Mouse (Mus musculus) cortical plate, adult 2 months (tissue): Measurements from ENCODE around the gene Appbp2. TPM values are rescaled to one million over a fixed set of nuclear protein-coding genes. Genes with fewer than 3 reads are reported as not detected.

ENCODE experiments used
- H3K27ac ChIP-seq: fragments of 200-500 bp; 2 replicates; pipeline ENCODE4 v1.5.1; 2012; ENCODE audit warnings: low read length, control low read depth, inconsistent platforms; ENCODE audit not compliant: insufficient read depth
- H3K4me1 ChIP-seq: fragments of 200-500 bp; 2 replicates; pipeline ENCODE4 v1.6.1; 2011; ENCODE audit warnings: low read length; ENCODE audit not compliant: control insufficient read depth, insufficient read depth
- H3K4me3 ChIP-seq: fragments of 200-500 bp; 2 replicates; pipeline ENCODE4 v1.5.1; 2011; ENCODE audit warnings: mild to moderate bottlenecking, low read length, control low read depth; ENCODE audit not compliant: insufficient read depth
- CTCF ChIP-seq: fragments of 200-500 bp; IDR thresholded peaks from 2 replicates; pipeline ENCODE4 v1.5.1; 2011; ENCODE audit warnings: mild to moderate bottlenecking, control low read depth, low read length; ENCODE audit not compliant: insufficient read depth; ENCODE audit errors: extremely low read depth
- POLR2A ChIP-seq: fragments of 200-500 bp; IDR thresholded peaks from 2 replicates; pipeline ENCODE4 v1.6.1; 2011; ENCODE audit warnings: mild to moderate bottlenecking, low read length, control low read depth; ENCODE audit not compliant: insufficient read depth; ENCODE audit errors: extremely low read depth
- polyA plus RNA-seq: library from polyadenylated mRNA; depleted of rRNA; stranded (reverse); fragments of >200 nt; gene quantifications from 2 replicates; pipeline ENCODE4 v1.2.3, GENCODE M21; 2012; rRNA removed

Appbp2 gene
- polyA plus RNA-seq, 1 experiment = 35.8 TPM

DNA sequence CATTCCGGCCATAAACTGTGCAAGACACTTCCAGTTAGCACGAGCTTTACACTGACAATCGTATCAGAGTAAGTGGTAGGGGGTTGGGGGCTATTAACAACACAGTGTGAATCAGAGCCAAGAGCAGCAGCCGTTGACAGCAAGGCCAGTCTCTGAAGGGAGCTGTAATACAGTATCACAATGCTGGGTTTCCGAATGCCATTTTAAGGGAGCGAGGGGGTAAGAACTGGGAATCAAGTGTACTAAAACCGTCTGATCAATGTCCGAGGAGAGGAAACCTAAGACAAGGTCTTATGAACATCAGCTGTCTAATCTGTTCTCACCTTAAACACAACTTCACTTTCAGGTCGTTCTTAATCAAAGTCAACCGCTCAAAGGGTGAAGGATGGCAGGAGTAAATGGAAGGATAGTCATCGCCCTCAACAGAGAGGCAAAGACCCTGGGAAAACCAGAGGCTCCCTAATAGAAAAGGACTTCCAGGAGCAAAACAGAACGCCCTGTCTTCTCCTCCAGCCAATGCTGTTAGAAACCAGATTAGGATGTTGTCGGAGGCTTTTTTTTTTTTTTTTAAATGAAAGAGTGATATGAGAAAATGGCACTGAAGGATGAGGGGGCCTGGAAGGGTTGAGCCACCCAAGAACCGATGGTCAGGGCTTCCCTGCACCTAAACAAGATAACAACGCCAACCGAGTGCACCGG lies 96.0 kb downstream of the Appbp2 start:
- H3K4me3 ChIP-seq = peak overlapping the region; percentile 100
- no peaks in the 10 kb centered on the region for H3K4me1 ChIP-seq
- TF ChIP-seq POLR2A (no peak), CTCF (no peak)
- no peak overlapping the region for H3K27ac ChIP-seq

Other genes starting within 250 kb of the Appbp2 start
- 55.0 and 57.3 TPM in 2 replicates for gene Usp32, start 95.0 kb downstream of the Appbp2 start, polyA plus RNA-seq
- 0.23 TPM in 1 of 2 replicates, not detected in the other for gene 1700125H20Rik, start 64.7 kb downstream of the Appbp2 start, polyA plus RNA-seq
- 11.1 and 11.7 TPM in 2 replicates for gene Ppm1d, start 76.1 kb upstream of the Appbp2 start, polyA plus RNA-seq
- 44.2 and 47.1 TPM in 2 replicates for gene Bcas3, start 118.0 kb upstream of the Appbp2 start, polyA plus RNA-seq